ENCODE assay signal across 14 mouse cellular contexts in genomic region chr12:25241675-25242074, GRCm38 (mm10).
"Had no signal": no experiment of that assay in that cellular context is flagged by ENCODE, and none has a peak within 500 bp of the region (broad histone marks: within the 10 kb centered on the region; RNA-seq: fewer than 3 reads in every experiment).

No protein-coding gene starts in this region.

- DNase-seq: liver, postnatal 0 days; lung, adult 2 months; lung, postnatal 14 days; lung, postnatal 36 days; midbrain, embryonic 14.5 days; retina, postnatal 1 day; right cerebral cortex, adult 18-20 months; right cerebral cortex, postnatal 25 days; right cerebral cortex, postnatal 4 days; spleen, adult 18-20 months; thymus, adult 2 months; thymus, postnatal 36 days had no signal

- ATAC-seq: liver, postnatal 0 days; lung, postnatal 0 days; midbrain, embryonic 16.5 days had no signal
